In the genomic region with DNA sequence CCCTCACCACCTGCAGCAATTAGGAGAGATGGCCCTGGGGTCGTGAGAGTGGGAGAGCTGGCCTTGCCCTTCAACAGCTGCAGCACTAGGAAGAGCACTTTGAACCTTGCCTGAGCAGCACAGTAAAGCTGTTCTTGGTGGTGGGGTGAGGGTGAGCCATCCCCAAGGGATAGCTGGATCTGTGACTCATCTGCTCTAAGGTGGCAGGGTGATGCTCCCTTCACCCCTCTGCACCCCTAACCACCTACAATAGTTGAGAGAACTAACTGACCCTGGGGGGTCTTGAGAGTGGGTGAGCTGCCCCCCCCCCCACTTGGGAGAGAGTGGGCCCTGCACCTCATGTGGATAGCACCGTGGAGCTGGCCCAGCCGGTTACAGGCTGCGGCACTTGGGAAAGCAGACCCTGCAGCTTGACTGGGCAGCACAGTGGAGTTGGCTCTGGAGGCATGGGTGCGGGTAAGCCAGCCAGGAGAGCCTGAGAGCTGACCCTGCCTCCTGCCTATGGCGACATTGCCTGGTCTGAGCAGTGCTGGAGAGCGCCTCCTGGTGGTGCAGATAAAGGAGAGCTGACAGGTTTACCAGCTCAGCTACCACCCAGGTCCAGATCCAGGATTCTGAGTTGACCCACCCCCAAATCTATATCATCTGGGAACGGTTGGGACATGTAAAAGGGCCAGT, we compare ENCODE assay signal across 8 mouse cellular contexts. TPM values are rescaled to one million over a fixed set of nuclear protein-coding genes. Genes with fewer than 3 reads are reported as not detected.
DNase-seq lines count a peak whose midpoint lies in the region; ATAC-seq and TF ChIP-seq lines count a peak whose summit lies in the region.

No protein-coding gene starts in this region.

- peak; percentile 42 for DNase-seq in cerebellum, adult 11 months
- DNase-seq in cerebellum, adult 8-10 months, result no peak
- DNase-seq in 416B (ENCODE audit: low read depth), result peak; percentile 74
- DNase-seq in cerebellum, adult 2 months, result peak; percentile 53 to 56
- peak; percentile 64 for DNase-seq in hindbrain, embryonic 11.5 days (ENCODE audit: low spot score)
- no peak for DNase-seq in liver, embryonic 13.5 days
- DNase-seq in layer of hippocampus, postnatal 14 days (ENCODE audit: low spot score in 2 of 2), result no peak

- TF ChIP-seq POLR2A in cerebellum, adult 2 months (IDR thresholded peaks at IDR 0.05; ENCODE audit: borderline replicate concordance, insufficient read depth, low read length), result no peak
- TF ChIP-seq POLR2A in olfactory bulb, adult 2 months (IDR thresholded peaks at IDR 0.05; ENCODE audit: insufficient read depth, low read depth, low read length), result no peak

- peak; percentile 58; the same call in 1 of the 2 replicates for TF ChIP-seq CTCF in cerebellum, adult 2 months (IDR thresholded peaks at IDR 0.05; ENCODE audit: borderline replicate concordance, insufficient read depth, low read depth, low read length)
- peak; percentile 29; the same call in 1 of the 2 replicates for TF ChIP-seq CTCF in olfactory bulb, adult 2 months (IDR thresholded peaks at IDR 0.05; ENCODE audit: insufficient read depth, low read depth, low read length)

- H3K9ac ChIP-seq in hindbrain, embryonic 11.5 days (ENCODE audit: low read depth, low read length), result no peak overlapping the region
- H3K9ac ChIP-seq in liver, embryonic 13.5 days, result no peak overlapping the region

- H3K4me3 ChIP-seq in cerebellum, adult 2 months (replicated peaks; ENCODE audit: insufficient read depth, low read depth, low read length), result no peak overlapping the region
- no peak overlapping the region for H3K4me3 ChIP-seq in hindbrain, embryonic 11.5 days (ENCODE audit: low read depth, low read length)
- H3K4me3 ChIP-seq in liver, embryonic 13.5 days (replicated peaks), result no peak overlapping the region
- no peak overlapping the region for H3K4me3 ChIP-seq in olfactory bulb, adult 2 months (ENCODE audit: insufficient read depth, low read depth, low read length)

- 45% methylated on average over 8 of the region's 8 CpGs for WGBS in cerebellum, adult 2 months
- 35% methylated on average over 8 of the region's 8 CpGs for WGBS in hindbrain, embryonic 11.5 days
- WGBS in liver, embryonic 13.5 days (ENCODE audit: insufficient replicate concordance), result 35% methylated on average over 8 of the region's 8 CpGs
- 50% methylated on average over 8 of the region's 8 CpGs for WGBS in olfactory bulb, adult 2 months

- ATAC-seq in hindbrain, embryonic 11.5 days (ENCODE audit: low FRiP score), result peak; percentile 66; the same call in 1 of the 2 replicates
- ATAC-seq in liver, embryonic 13.5 days (ENCODE audit: low read depth), result 0 out of 2 replicates have a peak, but pooled peaks have one; percentile 18

- H3K27ac ChIP-seq in cerebellum, adult 2 months (ENCODE audit: insufficient read depth, low read length), result no peak overlapping the region
- no peak overlapping the region for H3K27ac ChIP-seq in hindbrain, embryonic 11.5 days (ENCODE audit: low read depth, low read length)
- no peak overlapping the region for H3K27ac ChIP-seq in liver, embryonic 13.5 days
- no peak overlapping the region for H3K27ac ChIP-seq in olfactory bulb, adult 2 months (ENCODE audit: insufficient read depth, low read depth, low read length)

- H3K9me3 ChIP-seq in hindbrain, embryonic 11.5 days (ENCODE audit: control insufficient read depth, low read length), result no peaks in the 10 kb centered on the region
- no peaks in the 10 kb centered on the region for H3K9me3 ChIP-seq in liver, embryonic 13.5 days (replicated peaks)

- H3K4me2 ChIP-seq in hindbrain, embryonic 11.5 days (replicated peaks; ENCODE audit: low read depth, low read length), result no peak overlapping the region
- H3K4me2 ChIP-seq in liver, embryonic 13.5 days, result no peak overlapping the region

- peaks cover 29% of the 10 kb centered on the region for H3K4me1 ChIP-seq in cerebellum, adult 2 months (ENCODE audit: control insufficient read depth, insufficient read depth, low read length)
- H3K4me1 ChIP-seq in hindbrain, embryonic 11.5 days (replicated peaks; ENCODE audit: control insufficient read depth, insufficient read depth, low read length), result no peaks in the 10 kb centered on the region
- H3K4me1 ChIP-seq in liver, embryonic 13.5 days (replicated peaks), result no peaks in the 10 kb centered on the region
- H3K4me1 ChIP-seq in olfactory bulb, adult 2 months (ENCODE audit: control insufficient read depth, insufficient read depth, low read length), result 0 out of 2 replicates have a peak, but pooled peaks cover 2% of the 10 kb centered on the region

- no peaks in the 10 kb centered on the region for H3K36me3 ChIP-seq in hindbrain, embryonic 11.5 days (ENCODE audit: control insufficient read depth, insufficient read depth, low read length)
- no peaks in the 10 kb centered on the region for H3K36me3 ChIP-seq in liver, embryonic 13.5 days

- no peaks in the 10 kb centered on the region for H3K27me3 ChIP-seq in cerebellum, adult 2 months (ENCODE audit: control insufficient read depth, insufficient read depth, low read length)
- no peaks in the 10 kb centered on the region for H3K27me3 ChIP-seq in hindbrain, embryonic 11.5 days (ENCODE audit: control insufficient read depth, insufficient read depth, low read length)
- H3K27me3 ChIP-seq in liver, embryonic 13.5 days, result no peaks in the 10 kb centered on the region

RNA-seq across cellular contexts. Expression of gene Ccnjl, which starts 12.1 kb away (rescaled TPM):
- polyA plus RNA-seq in cerebellum, adult 2 months (2012; rRNA removed), result 8.4 and 10.5 TPM in 2 replicates
- 34.2 and 37.7 TPM in 2 replicates for polyA plus RNA-seq in hindbrain, embryonic 11.5 days (2014; fragmentation: Nextera tagmentation; extraction: Ambion mirVana)
- polyA plus RNA-seq in liver, embryonic 13.5 days (2015; fragmentation: Nextera tagmentation; extraction: Ambion mirVana), result 2.7 and 2.8 TPM in 2 replicates
- polyA plus RNA-seq in olfactory bulb, adult 2 months (2012; ENCODE audit: insufficient read depth, insufficient read length, low replicate concordance, missing spikeins), result not detected in 2 replicates
- 1 to 10 TPM; 7.8 to 9.9 TPM for total RNA-seq in layer of hippocampus, postnatal 14 days (2021)

RNA-seq across cellular contexts. Expression of gene C1qtnf2, which starts 42.4 kb away (rescaled TPM):
- polyA plus RNA-seq in cerebellum, adult 2 months (2012; rRNA removed), result 1.8 and 1.9 TPM in 2 replicates
- 3.2 and 3.3 TPM in 2 replicates for polyA plus RNA-seq in hindbrain, embryonic 11.5 days (2014; fragmentation: Nextera tagmentation; extraction: Ambion mirVana)
- polyA plus RNA-seq in liver, embryonic 13.5 days (2015; fragmentation: Nextera tagmentation; extraction: Ambion mirVana), result 0.54 and 1.0 TPM in 2 replicates
- polyA plus RNA-seq in olfactory bulb, adult 2 months (2012; ENCODE audit: insufficient read depth, insufficient read length, low replicate concordance, missing spikeins), result not detected in 2 replicates
- 1 to 10 TPM; 3.1 to 3.6 TPM for total RNA-seq in layer of hippocampus, postnatal 14 days (2021)

Comparison
In these comparisons a context has a peak if more than half of its experiments do, and no peak if none do; other contexts are left out.
1. DNase-seq: peak in cerebellum, adult 11 months (single experiment), 416B (single experiment), cerebellum, adult 2 months (2 of 2) and hindbrain, embryonic 11.5 days (single experiment); none in cerebellum, adult 8-10 months (single experiment), liver, embryonic 13.5 days (single experiment) and layer of hippocampus, postnatal 14 days (0 of 2).